Mouse (Mus musculus): ENCODE results near the gene Ramp2. TPM values are rescaled to one million over a fixed set of nuclear protein-coding genes. Genes with fewer than 3 reads are reported as not detected.
A peak's percentile ranks its signal among the peaks of the same experiment; 100 is the strongest.

Gene Ramp2
- total RNA-seq, 2 experiments from 2014 or later: 146 to 180 TPM

DNA sequence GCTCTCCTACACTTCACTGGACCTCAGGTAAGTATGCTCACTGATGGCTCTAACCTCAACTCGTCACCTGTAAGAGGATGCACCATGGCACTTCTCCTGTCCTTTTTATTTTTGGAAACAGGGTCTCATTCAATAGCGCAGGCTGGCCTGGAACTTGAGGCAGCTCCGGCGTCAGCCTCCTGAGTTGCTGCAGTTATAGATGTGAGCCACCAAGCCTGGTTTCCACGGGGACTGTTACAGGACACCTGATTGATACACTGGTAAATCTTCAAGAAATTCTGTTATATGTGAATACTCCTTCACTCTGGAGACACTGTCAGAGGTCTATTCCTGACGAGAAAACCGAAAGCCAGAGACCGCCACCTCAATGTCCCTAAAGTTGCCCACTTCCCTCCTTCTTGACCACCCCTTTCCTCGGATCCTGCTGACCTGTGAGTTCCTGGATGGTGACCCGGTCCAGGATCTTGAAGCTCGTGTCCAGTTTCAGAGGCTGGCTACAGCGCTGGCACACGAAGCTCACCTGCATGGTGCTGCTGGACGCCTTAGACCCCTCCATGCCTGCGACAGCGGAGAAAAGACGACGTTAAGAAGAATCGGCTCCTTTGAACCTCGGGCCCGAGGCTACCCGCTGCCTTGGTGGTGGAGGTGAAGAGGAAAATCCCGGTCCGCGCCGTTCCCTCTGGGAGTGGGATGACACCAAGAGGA lies 55.6 kb downstream of the Ramp2 start:
- no peak for DNase-seq

DNA sequence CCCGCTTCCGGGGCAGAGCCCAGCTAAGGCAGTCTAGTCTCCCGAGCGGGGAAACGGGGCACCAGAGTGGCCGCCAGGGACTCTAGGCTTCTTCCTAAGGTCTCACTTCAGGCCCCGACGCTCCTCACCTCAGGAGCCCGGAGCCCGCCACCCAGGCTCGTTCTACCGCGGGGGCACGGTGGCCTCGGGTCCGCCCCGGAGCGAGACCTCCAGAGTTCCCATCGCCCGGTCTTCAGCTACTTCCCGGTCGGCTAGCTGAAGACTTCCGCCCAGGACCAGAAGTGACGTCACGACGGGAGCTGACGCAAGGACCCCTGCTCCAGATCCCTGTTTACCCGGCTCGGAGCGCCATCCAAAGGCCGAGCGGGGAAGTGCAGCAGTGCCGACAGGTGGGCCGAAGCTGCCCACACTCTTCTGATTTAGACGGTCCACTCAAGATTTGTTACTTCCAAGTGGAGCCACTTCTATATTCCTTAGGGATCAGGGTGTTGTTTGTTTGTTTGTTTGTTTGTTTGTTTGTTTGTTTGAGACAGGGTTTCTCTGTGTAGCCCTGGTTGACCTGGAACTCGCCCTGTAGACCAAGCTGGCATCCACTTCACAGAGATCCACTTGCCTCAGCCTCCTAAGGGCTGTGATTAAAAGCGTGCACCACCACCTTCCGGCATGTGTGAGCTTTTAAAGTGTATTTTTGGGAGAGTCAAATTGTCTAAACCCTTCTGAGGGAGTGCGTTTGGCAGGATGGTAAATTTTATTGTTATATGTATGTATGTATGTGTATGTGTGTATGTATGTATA lies 56.4 kb downstream of the Ramp2 start, which contains the start of gene Becn1:
Becn1 (minus strand) TSS at position 283 of the 795 bp plus-strand sequence.
- peak; percentile 96 to 99 for DNase-seq
- intact Hi-C loops (cut with DNase I): loop anchor here (1.0 to 10.0 kb wide), 3 partner anchors 49 to 207 kb away; partner anchors contain the start of genes Psmc3ip and Vps25

More for the DNA sequence above, 55.6 kb downstream of the Ramp2 start:
- intact Hi-C loops (cut with DNase I): loop anchor here (1.0 to 10.0 kb wide), 3 partner anchors 49 to 207 kb away; partner anchors contain the start of genes Psmc3ip and Vps25

DNA sequence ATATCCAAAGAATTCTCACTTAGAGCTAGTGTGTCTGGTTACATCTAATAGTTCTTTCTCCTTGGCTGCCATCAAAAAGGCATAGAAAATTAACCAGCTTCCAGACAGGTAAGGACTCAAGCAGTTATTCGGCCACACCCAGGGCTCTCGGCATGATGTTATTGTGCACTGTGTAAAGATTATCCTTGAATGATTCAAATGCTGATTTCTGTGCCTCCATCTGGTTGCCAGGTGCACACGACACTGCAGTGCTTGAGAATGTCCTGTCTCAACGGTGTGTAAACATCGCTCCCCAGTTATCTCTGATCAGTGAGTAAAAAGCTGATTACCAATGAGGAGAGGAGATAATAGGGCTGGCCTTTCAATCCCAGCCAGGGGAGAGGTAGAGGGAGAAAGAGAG lies 61.9 kb downstream of the Ramp2 start:
- no peak for DNase-seq
- intact Hi-C loops (cut with DNase I): loop anchor here (10.0 kb wide), 1 partner anchor 213 kb away; the partner anchor contains the start of gene Psmc3ip

Other genes starting within 250 kb of the Ramp2 start
- 10 to 100 TPM; 89.6 to 93.8 TPM for gene Atp6v0a1, start 236.6 kb upstream of the Ramp2 start, total RNA-seq (2021)
- gene Naglu, start 176.0 kb upstream of the Ramp2 start, total RNA-seq (2021): 1 to 10 TPM; 9.9 to 10.0 TPM
- gene Hsd17b1, start 167.6 kb upstream of the Ramp2 start, total RNA-seq (2021): under 1 TPM in 1 of 2 experiments, not detected in 1; 0.45 TPM
- gene Coasy, start 163.5 kb upstream of the Ramp2 start, total RNA-seq (2021): 10 to 100 TPM; 18.7 to 21.4 TPM
- 10 to 100 TPM; 14.1 to 18.1 TPM for gene Mlx, start 158.8 kb upstream of the Ramp2 start, total RNA-seq (2021)
- gene Psmc3ip, start 150.6 kb upstream of the Ramp2 start, total RNA-seq (2021): 1 to 10 TPM; 5.0 to 5.6 TPM
- 10 to 100 TPM; 37.6 to 41.6 TPM for gene Retreg3, start 126.1 kb upstream of the Ramp2 start, total RNA-seq (2021)
- gene Tubg1, start 126.1 kb upstream of the Ramp2 start, total RNA-seq (2021): 10 to 100 TPM; 27.0 to 31.1 TPM
- 1 to 10 TPM; 3.4 to 3.5 TPM for gene Tubg2, start 90.1 kb upstream of the Ramp2 start, total RNA-seq (2021)
- 1 to 10 TPM; 1.8 to 2.1 TPM for gene Cntnap1, start 75.5 kb upstream of the Ramp2 start, total RNA-seq (2021)
- 10 to 100 TPM; 23.6 to 28.3 TPM for gene Plekhh3, start 74.7 kb upstream of the Ramp2 start, total RNA-seq (2021)
- gene Ccr10, start 70.6 kb upstream of the Ramp2 start, total RNA-seq (2021): under 1 TPM; 0.14 to 0.20 TPM
- gene Ezh1, start 19.6 kb upstream of the Ramp2 start, total RNA-seq (2021): 10 to 100 TPM; 20.5 to 22.5 TPM
- 100 to 1,000 TPM in 1 of 2 experiments, 10 to 100 TPM in 1; 97.5 to 111 TPM for gene Vps25, start 7.7 kb downstream of the Ramp2 start, total RNA-seq (2021)
- 1 to 10 TPM; 5.7 to 7.6 TPM for gene Wnk4, start 14.5 kb downstream of the Ramp2 start, total RNA-seq (2021)
- gene Cntd1, start 33.0 kb downstream of the Ramp2 start, total RNA-seq (2021): under 1 TPM; 0.14 to 0.57 TPM
- gene Coa3, start 33.1 kb downstream of the Ramp2 start, total RNA-seq (2021): 10 to 100 TPM; 84.2 to 92.6 TPM
- 100 to 1,000 TPM in 1 of 2 experiments, 10 to 100 TPM in 1; 94.3 to 109 TPM for gene Becn1, start 56.3 kb downstream of the Ramp2 start, total RNA-seq (2021)
- gene Psme3, start 70.2 kb downstream of the Ramp2 start, total RNA-seq (2021): 10 to 100 TPM; 74.9 to 90.0 TPM
- gene Aoc2, start 79.0 kb downstream of the Ramp2 start, total RNA-seq (2021): 1 to 10 TPM; 2.5 to 3.1 TPM
- gene Aoc3, start 84.6 kb downstream of the Ramp2 start, total RNA-seq (2021): 10 to 100 TPM; 39.0 to 49.9 TPM
- not detected for gene G6pc, start 121.5 kb downstream of the Ramp2 start, total RNA-seq (2021)
- gene Aarsd1, start 171.6 kb downstream of the Ramp2 start, total RNA-seq (2021): 10 to 100 TPM; 17.9 to 19.2 TPM
- 1 to 10 TPM; 4.3 to 6.1 TPM for gene Gm27029, start 178.8 kb downstream of the Ramp2 start, total RNA-seq (2021)
- gene Rundc1, start 179.1 kb downstream of the Ramp2 start, total RNA-seq (2021): 10 to 100 TPM; 11.1 to 12.4 TPM
- 10 to 100 TPM; 37.4 to 39.7 TPM for gene Ptges3l, start 179.3 kb downstream of the Ramp2 start, total RNA-seq (2021)
- gene Rpl27, start 196.3 kb downstream of the Ramp2 start, total RNA-seq (2021): 10 to 100 TPM; 63.3 to 68.3 TPM
- 10 to 100 TPM; 12.9 to 13.7 TPM for gene Ifi35, start 202.4 kb downstream of the Ramp2 start, total RNA-seq (2021)
- 1 to 10 TPM; 6.5 to 8.4 TPM for gene Rnd2, start 219.0 kb downstream of the Ramp2 start, total RNA-seq (2021)
- gene Vat1, start 220.2 kb downstream of the Ramp2 start, total RNA-seq (2021): 10 to 100 TPM; 50.1 to 50.4 TPM